Mouse (Mus musculus): ENCODE data around the gene Ada. TPM values are rescaled to one million over a fixed set of nuclear protein-coding genes. Genes with fewer than 3 reads are reported as not detected.

The Ada gene
- total and polyA plus RNA-seq, 2 experiments = 0.80 to 1.9 TPM

- Histone ChIP-seq H3K9ac (ENCODE audit: low read depth, low read length) (no peak overlapping the region), H3K4me3 (ENCODE audit: insufficient read depth, low read depth, low read length) (no peak overlapping the region), H3K4me1 (ENCODE audit: control insufficient read depth, insufficient read depth, low read length) (peaks cover 6% of the 10 kb centered on the region; the same call in 1 of the 2 replicates), H3K36me3 (ENCODE audit: control insufficient read depth, insufficient read depth, low read length) (no peaks in the 10 kb centered on the region), H3K27me3 (ENCODE audit: control insufficient read depth, insufficient read depth, low read length) (no peaks in the 10 kb centered on the region), H3K79me2 (ENCODE audit: control insufficient read depth, insufficient read depth, low read length) (no peaks in the 10 kb centered on the region; the same call in 1 of the 2 replicates), H3K27ac (replicated peaks; ENCODE audit: insufficient read depth, low read depth, low read length) (no peak overlapping the region)
- TF ChIP-seq POLR2A (IDR thresholded peaks at IDR 0.05; ENCODE audit: extremely low read depth, insufficient read depth, low read length) (no peak), CTCF (IDR thresholded peaks at IDR 0.05; ENCODE audit: low read depth, low read length) (no peak)
- WGBS = 54% methylated on average over 6 of the region's 6 CpGs
- DNase-seq (ENCODE audit: extremely low read depth, low read depth, low spot score) = no peak
These were observed 33.2 kb downstream of the Ada start for GRCm38 (mm10) chr2:163716853-163717252.

- H3K36me3 ChIP-seq (ENCODE audit: control insufficient read depth, insufficient read depth, low read length) = no peaks in the 10 kb centered on the region
- H3K4me1 ChIP-seq (ENCODE audit: control insufficient read depth, insufficient read depth, low read length) = peaks cover 6% of the 10 kb centered on the region; the same call in 1 of the 2 replicates
- no peaks in the 10 kb centered on the region for H3K27me3 ChIP-seq (ENCODE audit: control insufficient read depth, insufficient read depth, low read length)
- TF ChIP-seq POLR2A (IDR thresholded peaks at IDR 0.05; ENCODE audit: extremely low read depth, insufficient read depth, low read length) (no peak), CTCF (IDR thresholded peaks at IDR 0.05; ENCODE audit: low read depth, low read length) (no peak)
- no peak overlapping the region for H3K9ac ChIP-seq (ENCODE audit: low read depth, low read length)
- WGBS = 79% methylated on average over 8 of the region's 8 CpGs
- no peaks in the 10 kb centered on the region; the same call in 1 of the 2 replicates for H3K79me2 ChIP-seq (ENCODE audit: control insufficient read depth, insufficient read depth, low read length)
- H3K4me3 ChIP-seq (ENCODE audit: insufficient read depth, low read depth, low read length) = no peak overlapping the region
- H3K27ac ChIP-seq (replicated peaks; ENCODE audit: insufficient read depth, low read depth, low read length) = no peak overlapping the region
- no peak for DNase-seq (ENCODE audit: extremely low read depth, low read depth, low spot score)
These were observed 33.6 kb downstream of the Ada start for GRCm38 (mm10) chr2:163716448-163716847.

- TF ChIP-seq CTCF (IDR thresholded peaks at IDR 0.05; ENCODE audit: low read depth, low read length) (no peak), POLR2A (IDR thresholded peaks at IDR 0.05; ENCODE audit: extremely low read depth, insufficient read depth, low read length) (no peak)
- H3K9ac ChIP-seq (ENCODE audit: low read depth, low read length) = no peak overlapping the region
- H3K4me3 ChIP-seq (ENCODE audit: insufficient read depth, low read depth, low read length) = no peak overlapping the region
- peak overlapping the region; percentile 56 for H3K27ac ChIP-seq (replicated peaks; ENCODE audit: insufficient read depth, low read depth, low read length)
- no peaks in the 10 kb centered on the region for H3K36me3 ChIP-seq (ENCODE audit: control insufficient read depth, insufficient read depth, low read length)
- no peaks in the 10 kb centered on the region for H3K27me3 ChIP-seq (ENCODE audit: control insufficient read depth, insufficient read depth, low read length)
- no peaks in the 10 kb centered on the region for H3K79me2 ChIP-seq (ENCODE audit: control insufficient read depth, insufficient read depth, low read length)
- H3K4me1 ChIP-seq (ENCODE audit: control insufficient read depth, insufficient read depth, low read length) = no peaks in the 10 kb centered on the region
- DNase-seq (ENCODE audit: extremely low read depth, low read depth, low spot score) = peak; percentile 26
- 68% methylated on average over 3 of the region's 3 CpGs for WGBS
These were observed 36.7 kb downstream of the Ada start for GRCm38 (mm10) chr2:163713340-163713739.

- TF ChIP-seq CTCF (IDR thresholded peaks at IDR 0.05; ENCODE audit: low read depth, low read length) = no peak
- no peak for TF ChIP-seq POLR2A (IDR thresholded peaks at IDR 0.05; ENCODE audit: extremely low read depth, insufficient read depth, low read length)
- H3K27me3 ChIP-seq (ENCODE audit: control insufficient read depth, insufficient read depth, low read length) = no peaks in the 10 kb centered on the region
- no peak overlapping the region for H3K4me3 ChIP-seq (ENCODE audit: insufficient read depth, low read depth, low read length)
- DNase-seq (ENCODE audit: extremely low read depth, low read depth, low spot score) = no peak
- H3K79me2 ChIP-seq (ENCODE audit: control insufficient read depth, insufficient read depth, low read length) = no peaks in the 10 kb centered on the region
- no peaks in the 10 kb centered on the region for H3K36me3 ChIP-seq (ENCODE audit: control insufficient read depth, insufficient read depth, low read length)
- no peak overlapping the region for H3K9ac ChIP-seq (ENCODE audit: low read depth, low read length)
- no peaks in the 10 kb centered on the region for H3K4me1 ChIP-seq (ENCODE audit: control insufficient read depth, insufficient read depth, low read length)
- WGBS = 84% methylated on average over 6 of the region's 6 CpGs
- H3K27ac ChIP-seq (replicated peaks; ENCODE audit: insufficient read depth, low read depth, low read length) = peak overlapping the region; percentile 42
These were observed 37.2 kb downstream of the Ada start for GRCm38 (mm10) chr2:163712874-163713273.

- TF ChIP-seq POLR2A (IDR thresholded peaks at IDR 0.05; ENCODE audit: extremely low read depth, insufficient read depth, low read length) (no peak), CTCF (IDR thresholded peaks at IDR 0.05; ENCODE audit: low read depth, low read length) (no peak)
- H3K4me3 ChIP-seq (ENCODE audit: insufficient read depth, low read depth, low read length) = no peak overlapping the region
- no peaks in the 10 kb centered on the region for H3K79me2 ChIP-seq (ENCODE audit: control insufficient read depth, insufficient read depth, low read length)
- peak overlapping the region; percentile 42 for H3K27ac ChIP-seq (replicated peaks; ENCODE audit: insufficient read depth, low read depth, low read length)
- H3K4me1 ChIP-seq (ENCODE audit: control insufficient read depth, insufficient read depth, low read length) = no peaks in the 10 kb centered on the region
- no peaks in the 10 kb centered on the region for H3K27me3 ChIP-seq (ENCODE audit: control insufficient read depth, insufficient read depth, low read length)
- no peak overlapping the region for H3K9ac ChIP-seq (ENCODE audit: low read depth, low read length)
- WGBS = 59% methylated on average over 7 of the region's 7 CpGs
- no peak for DNase-seq (ENCODE audit: extremely low read depth, low read depth, low spot score)
- no peaks in the 10 kb centered on the region for H3K36me3 ChIP-seq (ENCODE audit: control insufficient read depth, insufficient read depth, low read length)
These were observed 37.6 kb downstream of the Ada start for GRCm38 (mm10) chr2:163712473-163712872.

GRCm38 (mm10) chr2:163711368-163711868 lies 38.6 kb downstream of the Ada start:
- Histone ChIP-seq H3K36me3 (ENCODE audit: control insufficient read depth, insufficient read depth, low read length) (no peaks in the 10 kb centered on the region), H3K27me3 (ENCODE audit: control insufficient read depth, insufficient read depth, low read length) (no peaks in the 10 kb centered on the region), H3K4me3 (ENCODE audit: insufficient read depth, low read depth, low read length) (no peak overlapping the region), H3K4me1 (ENCODE audit: control insufficient read depth, insufficient read depth, low read length) (no peaks in the 10 kb centered on the region), H3K27ac (replicated peaks; ENCODE audit: insufficient read depth, low read depth, low read length) (no peak overlapping the region), H3K79me2 (ENCODE audit: control insufficient read depth, insufficient read depth, low read length) (no peaks in the 10 kb centered on the region), H3K9ac (ENCODE audit: low read depth, low read length) (no peak overlapping the region)
- TF ChIP-seq POLR2A (IDR thresholded peaks at IDR 0.05; ENCODE audit: extremely low read depth, insufficient read depth, low read length) = no peak
- no peak for TF ChIP-seq CTCF (IDR thresholded peaks at IDR 0.05; ENCODE audit: low read depth, low read length)
- 88% methylated on average over 8 of the region's 8 CpGs for WGBS
- no peak for DNase-seq (ENCODE audit: extremely low read depth, low read depth, low spot score)

Data from liver, adult 2 months (tissue).